Mouse (Mus musculus) spleen, adult 12 weeks (tissue): ENCODE results near the gene Ifrd1.

ENCODE experiments used
- DNase-seq: peaks from one replicate; pipeline ENCODE4 v3.0.0; 2022; ENCODE audit warnings: low spot score

Gene Ifrd1

GRCm38 (mm10) chr12:40243241-40243640, 5.1 kb downstream of the Ifrd1 start:
- DNase-seq: no peak

GRCm38 (mm10) chr12:40239161-40239560, 9.1 kb downstream of the Ifrd1 start:
- no peak for DNase-seq

- no peak for DNase-seq
These were observed 16.1 kb downstream of the Ifrd1 start for GRCm38 (mm10) chr12:40232231-40232630.

- no peak for DNase-seq
These were observed 16.7 kb downstream of the Ifrd1 start for GRCm38 (mm10) chr12:40231632-40232031.

GRCm38 (mm10) chr12:40224171-40224880, 24.0 kb downstream of the Ifrd1 start:
- DNase-seq: no peak

- no peak for DNase-seq
These were observed 24.6 kb downstream of the Ifrd1 start for GRCm38 (mm10) chr12:40223676-40224075.

GRCm38 (mm10) chr12:40223082-40223619, 25.2 kb downstream of the Ifrd1 start:
- peak; percentile 97 for DNase-seq

GRCm38 (mm10) chr12:40222251-40223081, 25.8 kb downstream of the Ifrd1 start:
- DNase-seq: peak; percentile 84

- DNase-seq: no peak
These were observed 26.7 kb downstream of the Ifrd1 start for GRCm38 (mm10) chr12:40221611-40222010.

GRCm38 (mm10) chr12:40220896-40221295, 27.4 kb downstream of the Ifrd1 start:
- no peak for DNase-seq

- no peak for DNase-seq
These were observed 28.2 kb downstream of the Ifrd1 start for GRCm38 (mm10) chr12:40220001-40220570.

- DNase-seq: no peak
These were observed 29.8 kb downstream of the Ifrd1 start for GRCm38 (mm10) chr12:40218430-40218945.

- no peak for DNase-seq
These were observed 30.5 kb downstream of the Ifrd1 start for GRCm38 (mm10) chr12:40217776-40218175.

- no peak for DNase-seq
These were observed 33.1 kb downstream of the Ifrd1 start for GRCm38 (mm10) chr12:40214888-40215876.

GRCm38 (mm10) chr12:40209049-40209448, 39.3 kb downstream of the Ifrd1 start:
- DNase-seq: no peak

GRCm38 (mm10) chr12:40207909-40208308, 40.4 kb downstream of the Ifrd1 start:
- DNase-seq: no peak

GRCm38 (mm10) chr12:40202161-40203035, 45.9 kb downstream of the Ifrd1 start:
- DNase-seq: no peak

GRCm38 (mm10) chr12:40200484-40201235, 47.6 kb downstream of the Ifrd1 start:
- no peak for DNase-seq

GRCm38 (mm10) chr12:40199795-40200402, 48.4 kb downstream of the Ifrd1 start:
- DNase-seq: peak; percentile 29
